ENCODE assay signal across 16 mouse cellular contexts in the genomic region with DNA sequence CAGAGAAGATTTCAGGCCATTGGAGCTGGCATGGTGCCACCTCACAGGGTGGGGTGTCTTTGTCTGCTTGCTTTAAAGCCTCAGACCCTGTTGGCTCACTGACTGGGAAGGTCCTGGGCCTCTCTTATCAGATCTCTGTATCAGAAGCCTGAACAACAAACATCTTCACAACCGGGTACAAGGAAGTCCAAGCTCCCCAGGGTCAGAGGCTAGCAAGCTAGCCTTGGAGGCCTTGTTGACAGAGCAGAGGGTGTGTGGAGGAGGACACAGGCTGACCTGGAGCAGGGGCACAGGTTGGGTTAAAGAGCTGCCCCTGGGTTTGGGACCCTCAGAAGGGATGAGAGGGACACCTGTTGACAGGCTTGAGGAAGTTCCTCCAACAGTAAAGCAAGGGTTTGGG. TPM values are rescaled to one million over a fixed set of nuclear protein-coding genes. Genes with fewer than 3 reads are reported as not detected.
A peak's percentile ranks its signal among the peaks of the same experiment; 100 is the strongest.
DNase-seq lines count a peak whose midpoint lies in the region; ATAC-seq and TF ChIP-seq lines count a peak whose summit lies in the region.
"Had no signal": no experiment of that assay in that cellular context is flagged by ENCODE, and none has a peak within 500 bp of the region (broad histone marks: within the 10 kb centered on the region; RNA-seq: fewer than 3 reads in every experiment).

No protein-coding gene starts in this region.

- 0% methylated on average over 1 of the region's 1 CpGs for WGBS in kidney, postnatal 0 days
- 24% methylated on average over 1 of the region's 1 CpGs for WGBS in intestine, embryonic 16.5 days

- ATAC-seq in kidney, postnatal 0 days (replicated peaks; ENCODE audit: low FRiP score, low read depth) = no peak; the same call in 1 of the 2 replicates
- peak; percentile 87 for ATAC-seq in intestine, embryonic 16.5 days

- no peak overlapping the region for H3K4me3 ChIP-seq in kidney, postnatal 0 days (replicated peaks; ENCODE audit: low read depth, low read length)
- H3K4me3 ChIP-seq in embryonic fibroblast, embryonic 13.5 days (ENCODE audit: insufficient read depth, low read length) = no peak overlapping the region
- H3K4me3 ChIP-seq in intestine, embryonic 16.5 days (ENCODE audit: low read length) = no peak overlapping the region
- H3K4me3 ChIP-seq: embryonic facial prominence, embryonic 12.5 days; hindbrain, embryonic 12.5 days; liver, embryonic 13.5 days had no signal

- no peaks in the 10 kb centered on the region for H3K36me3 ChIP-seq in kidney, postnatal 0 days (ENCODE audit: insufficient read depth, low read length)
- H3K36me3 ChIP-seq in intestine, embryonic 16.5 days (ENCODE audit: control insufficient read depth, insufficient read depth, low read length) = no peaks in the 10 kb centered on the region
- H3K36me3 ChIP-seq: embryonic facial prominence, embryonic 12.5 days; hindbrain, embryonic 12.5 days; liver, embryonic 13.5 days had no signal

- no peak overlapping the region for H3K9ac ChIP-seq in kidney, postnatal 0 days (ENCODE audit: low read depth, low read length)
- H3K9ac ChIP-seq in intestine, embryonic 16.5 days (ENCODE audit: low read depth, low read length) = no peak overlapping the region
- H3K9ac ChIP-seq: embryonic facial prominence, embryonic 12.5 days; hindbrain, embryonic 12.5 days; liver, embryonic 13.5 days had no signal

- TF ChIP-seq CTCF in kidney, postnatal 0 days (IDR thresholded peaks at IDR 0.05; ENCODE audit: low read depth) = no peak
- no peak for TF ChIP-seq CTCF in embryonic fibroblast, embryonic 13.5 days (IDR thresholded peaks at IDR 0.05; ENCODE audit: borderline replicate concordance, insufficient read depth, low read length)

- H3K9me3 ChIP-seq in kidney, postnatal 0 days (replicated peaks; ENCODE audit: low read length) = no peaks in the 10 kb centered on the region
- no peaks in the 10 kb centered on the region for H3K9me3 ChIP-seq in intestine, embryonic 16.5 days (ENCODE audit: control insufficient read depth, low read length)
- H3K9me3 ChIP-seq: embryonic facial prominence, embryonic 12.5 days; hindbrain, embryonic 12.5 days; liver, embryonic 13.5 days had no signal

- no peaks in the 10 kb centered on the region for H3K27me3 ChIP-seq in kidney, postnatal 0 days (ENCODE audit: insufficient read depth, low read length)
- H3K27me3 ChIP-seq in intestine, embryonic 16.5 days (replicated peaks; ENCODE audit: control insufficient read depth, insufficient read depth, low read length) = no peaks in the 10 kb centered on the region
- H3K27me3 ChIP-seq: embryonic facial prominence, embryonic 12.5 days; hindbrain, embryonic 12.5 days; liver, embryonic 13.5 days had no signal

- TF ChIP-seq POLR2A in embryonic fibroblast, embryonic 13.5 days (IDR thresholded peaks at IDR 0.05; ENCODE audit: low read depth, low read length) = no peak

- H3K4me2 ChIP-seq in kidney, postnatal 0 days (ENCODE audit: low read length) = no peak overlapping the region
- no peak overlapping the region for H3K4me2 ChIP-seq in intestine, embryonic 16.5 days (ENCODE audit: low read depth, low read length)
- H3K4me2 ChIP-seq: embryonic facial prominence, embryonic 12.5 days; hindbrain, embryonic 12.5 days; liver, embryonic 13.5 days had no signal

- DNase-seq in kidney, postnatal 0 days (ENCODE audit: low spot score) = peak; percentile 10
- no peak for DNase-seq in kidney, adult 18-20 months
- DNase-seq in lung, postnatal 4 days = peak; percentile 13 to 39
- DNase-seq in left cerebral cortex, adult 8-10 months (ENCODE audit: low spot score in 2 of 2) = no peak
- DNase-seq in embryo, embryonic 10 days (ENCODE audit: low spot score) = no peak
- DNase-seq: cerebellum, postnatal 14 days; layer of hippocampus, postnatal 36 days; liver, embryonic 13.5 days; midbrain, embryonic 14.5 days; right cerebral cortex, postnatal 14 days; thymus, adult 2 months had no signal

- H3K27ac ChIP-seq in kidney, postnatal 0 days = peak overlapping the region; percentile 37
- H3K27ac ChIP-seq in embryonic fibroblast, embryonic 13.5 days (ENCODE audit: insufficient read depth, low read length) = peak overlapping the region; percentile 76
- H3K27ac ChIP-seq in intestine, embryonic 16.5 days (ENCODE audit: low read length) = peak overlapping the region; percentile 24; the same call in 1 of the 2 replicates
- H3K27ac ChIP-seq: embryonic facial prominence, embryonic 12.5 days; liver, embryonic 13.5 days; macrophage had no signal

- H3K4me1 ChIP-seq in kidney, postnatal 0 days (replicated peaks; ENCODE audit: insufficient read depth, low read length) = peaks cover 9% of the 10 kb centered on the region
- peaks cover 13% of the 10 kb centered on the region for H3K4me1 ChIP-seq in embryonic fibroblast, embryonic 13.5 days (ENCODE audit: control insufficient read depth, insufficient read depth, low read length)
- peaks cover 6% of the 10 kb centered on the region; the same call in 1 of the 2 replicates for H3K4me1 ChIP-seq in intestine, embryonic 16.5 days (ENCODE audit: control insufficient read depth, insufficient read depth, low read length)
- H3K4me1 ChIP-seq: hindbrain, embryonic 12.5 days; liver, embryonic 13.5 days had no signal

RNA-seq across cellular contexts. Expression of a gene that starts 10.3 kb away (rescaled TPM):
- polyA plus RNA-seq in kidney, postnatal 0 days (2015; fragmentation: Nextera tagmentation; extraction: Ambion mirVana) = 12.1 and 13.8 TPM in 2 replicates
- 21.7 and 44.1 TPM in 2 replicates for polyA plus RNA-seq in embryonic fibroblast, embryonic 13.5 days (2011; ENCODE audit: insufficient read length, low read depth, missing spikeins)
- polyA plus RNA-seq in intestine, embryonic 16.5 days (2015; fragmentation: Nextera tagmentation; extraction: Ambion mirVana) = 9.9 and 13.6 TPM in 2 replicates
- total RNA-seq in left cerebral cortex, adult 8-10 months (2022) = 100 to 1,000 TPM; 126 to 173 (median 151) TPM

Comparison
In these comparisons a context has a peak if more than half of its experiments do, and no peak if none do; other contexts are left out.
1. DNase-seq: peak in kidney, postnatal 0 days (single experiment) and lung, postnatal 4 days (2 of 2); none in kidney, adult 18-20 months (single experiment), left cerebral cortex, adult 8-10 months (0 of 2) and embryo, embryonic 10 days (single experiment).
2. H3K27ac ChIP-seq: peak in every context shown above with its lines; median percentile 76 in embryonic fibroblast, embryonic 13.5 days; 37 in kidney, postnatal 0 days; 24 in intestine, embryonic 16.5 days.